Mouse (Mus musculus) limb, embryonic 14.5 days (tissue): ENCODE data around the gene Ccdc69. TPM values are rescaled to one million over a fixed set of nuclear protein-coding genes. Genes with fewer than 3 reads are reported as not detected.

Source experiments
- ATAC-seq: fragments of 200-750 bp; cut with Nextera tagmentation; 2 replicates; pipeline ENCODE4 v1.8.0; 2017; ENCODE audit warnings: low read depth, moderate number of reproducible peaks, moderate TSS enrichment; ENCODE audit not compliant: low FRiP score
- DNase-seq: peaks from one replicate; pipeline ENCODE4 v3.0.0-alpha.2; 2015; ENCODE audit warnings: low spot score
- H3K27ac ChIP-seq: fragments of 300-500 bp; sonication (generic); replicated peaks from 2 replicates; pipeline ENCODE4 v1.5.1; 2014; ENCODE audit warnings: low read depth, mild to moderate bottlenecking, low read length, moderate library complexity, mixed read lengths
- H3K27me3 ChIP-seq: fragments of 300-500 bp; sonication (generic); 2 replicates; pipeline ENCODE4 v1.6.1; 2014; ENCODE audit warnings: low read length, mixed read lengths; ENCODE audit not compliant: control insufficient read depth, insufficient read depth
- H3K36me3 ChIP-seq: fragments of 300-500 bp; sonication (generic); 2 replicates; pipeline ENCODE4 v1.6.1; 2014; ENCODE audit warnings: mild to moderate bottlenecking, low read length, moderate library complexity, mixed read lengths; ENCODE audit not compliant: control insufficient read depth, insufficient read depth
- H3K4me1 ChIP-seq: fragments of 300-500 bp; sonication (generic); 2 replicates; pipeline ENCODE4 v1.6.1; 2014; ENCODE audit warnings: antibody characterized with exemption, low read length, mixed read lengths; ENCODE audit not compliant: control insufficient read depth, insufficient read depth
- H3K4me2 ChIP-seq: fragments of 300-500 bp; sonication (generic); replicated peaks from 2 replicates; pipeline ENCODE4 v1.6.1; 2014; ENCODE audit warnings: low read depth, mild to moderate bottlenecking, low read length, moderate library complexity; ENCODE audit not compliant: severe bottlenecking
- H3K4me3 ChIP-seq: fragments of 300-500 bp; sonication (generic); replicated peaks from 2 replicates; pipeline ENCODE4 v1.5.1; 2014; ENCODE audit warnings: low read length
- H3K9ac ChIP-seq: fragments of 300-500 bp; sonication (generic); 2 replicates; pipeline ENCODE4 v1.6.1; 2014; ENCODE audit warnings: mild to moderate bottlenecking, low read depth, low read length, moderate library complexity; ENCODE audit not compliant: severe bottlenecking
- H3K9me3 ChIP-seq: fragments of 300-500 bp; sonication (generic); 2 replicates; pipeline ENCODE4 v1.6.1; 2016; ENCODE audit warnings: low read length; ENCODE audit not compliant: control insufficient read depth
- POLR2A ChIP-seq: fragments of 200-500 bp; IDR thresholded peaks from 2 replicates; pipeline ENCODE4 v1.8.0; 2012; ENCODE audit warnings: inconsistent platforms, mild to moderate bottlenecking, moderate library complexity, borderline replicate concordance; ENCODE audit not compliant: insufficient read depth, insufficient read length; ENCODE audit errors: extremely low read depth
- WGBS: fragments of 180-500 bp; shearing (Covaris S2); extraction: QIAGEN DNeasy Blood & Tissue Kit; methylation state at CpG from one replicate; pipeline ENCODE4 v1.1.7; 2014; 5-methylcytosine and 5-hydroxymethylcytosine counted together
- polyA plus RNA-seq, 2 experiments: library from polyadenylated mRNA; depleted of rRNA in 1 of 2; stranded (reverse) in 1 of 2; unstranded in 1 of 2; fragments of >200 nt; fragmentation: Nextera tagmentation in 1 of 2; extraction: Ambion mirVana in 1 of 2; gene quantifications; 2 replicates each; pipeline versions ENCODE4 v1.2.1 to v1.2.3; 2012 to 2014

The Ccdc69 gene
- polyA plus RNA-seq, 2 experiments, result 1.1 to 1.6 TPM

- H3K4me3 ChIP-seq, result peak overlapping the region; percentile 90
- peaks cover 40% of the 10 kb centered on the region for H3K4me1 ChIP-seq
- DNase-seq, result peak; percentile 44
- H3K4me2 ChIP-seq, result peak overlapping the region; percentile 86
- WGBS, result 15% methylated on average over 1 of the region's 4 CpGs
- no peaks in the 10 kb centered on the region for H3K27me3 ChIP-seq
- peak; percentile 45; the same call in 1 of the 2 replicates for ATAC-seq
- no peaks in the 10 kb centered on the region for H3K9me3 ChIP-seq
- H3K9ac ChIP-seq, result peak overlapping the region; percentile 82
- 0 out of 2 replicates have a peak, but pooled peaks cover 3% of the 10 kb centered on the region for H3K36me3 ChIP-seq
- no peak for TF ChIP-seq POLR2A
- H3K27ac ChIP-seq, result peak overlapping the region; percentile 67
Measured at GRCm38 (mm10) chr11:55031991-55032280, 46.0 kb downstream of the Ccdc69 start.

- peak; percentile 56; the same call in 1 of the 2 replicates for ATAC-seq
- peak overlapping the region; percentile 90 for H3K4me3 ChIP-seq
- no peak for TF ChIP-seq POLR2A
- H3K27me3 ChIP-seq, result no peaks in the 10 kb centered on the region
- H3K27ac ChIP-seq, result peak overlapping the region; percentile 67; the same call in 1 of the 2 replicates
- H3K9me3 ChIP-seq, result no peaks in the 10 kb centered on the region
- H3K4me2 ChIP-seq, result peak overlapping the region; percentile 86
- H3K36me3 ChIP-seq, result peaks cover 7% of the 10 kb centered on the region
- peak overlapping the region; percentile 82 for H3K9ac ChIP-seq
- WGBS, result 51% methylated on average over 10 of the region's 10 CpGs
- H3K4me1 ChIP-seq, result peaks cover 44% of the 10 kb centered on the region
- DNase-seq, result peak; percentile 54
Measured at GRCm38 (mm10) chr11:55031211-55031990, 46.5 kb downstream of the Ccdc69 start.

- no peaks in the 10 kb centered on the region for H3K27me3 ChIP-seq
- WGBS, result 53% methylated on average over 2 of the region's 2 CpGs
- H3K36me3 ChIP-seq, result peaks cover 15% of the 10 kb centered on the region
- H3K27ac ChIP-seq, result no peak overlapping the region
- no peak overlapping the region for H3K4me2 ChIP-seq
- no peak overlapping the region for H3K9ac ChIP-seq
- peaks cover 72% of the 10 kb centered on the region for H3K4me1 ChIP-seq
- no peak for ATAC-seq
- DNase-seq, result no peak
- no peak overlapping the region for H3K4me3 ChIP-seq
- H3K9me3 ChIP-seq, result no peaks in the 10 kb centered on the region
- TF ChIP-seq POLR2A, result no peak
Measured at GRCm38 (mm10) chr11:55028509-55028908, 49.4 kb downstream of the Ccdc69 start.

GRCm38 (mm10) chr11:55027204-55027855 lies 50.6 kb downstream of the Ccdc69 start:
- DNase-seq (peak; percentile 58), ATAC-seq (no peak)
- no peak overlapping the region for H3K9ac ChIP-seq
- H3K27me3 ChIP-seq, result no peaks in the 10 kb centered on the region
- H3K36me3 ChIP-seq, result peaks cover 15% of the 10 kb centered on the region
- H3K4me1 ChIP-seq, result peaks cover 84% of the 10 kb centered on the region
- H3K4me2 ChIP-seq, result no peak overlapping the region
- peak overlapping the region; percentile 49; the same call in 1 of the 2 replicates for H3K27ac ChIP-seq
- WGBS, result 69% methylated on average over 2 of the region's 2 CpGs
- no peaks in the 10 kb centered on the region for H3K9me3 ChIP-seq
- no peak for TF ChIP-seq POLR2A
- H3K4me3 ChIP-seq, result no peak overlapping the region

GRCm38 (mm10) chr11:55025896-55026295 lies 52.0 kb downstream of the Ccdc69 start:
- H3K36me3 ChIP-seq, result peaks cover 23% of the 10 kb centered on the region
- ATAC-seq (no peak), DNase-seq (no peak)
- 70% methylated on average over 4 of the region's 4 CpGs for WGBS
- no peak overlapping the region for H3K4me2 ChIP-seq
- no peaks in the 10 kb centered on the region for H3K9me3 ChIP-seq
- H3K9ac ChIP-seq, result no peak overlapping the region
- H3K4me3 ChIP-seq, result no peak overlapping the region
- H3K4me1 ChIP-seq, result peaks cover 81% of the 10 kb centered on the region
- H3K27me3 ChIP-seq, result no peaks in the 10 kb centered on the region
- no peak for TF ChIP-seq POLR2A
- 0 out of 2 replicates have a peak overlapping the region, but pooled peaks have one; percentile 56 for H3K27ac ChIP-seq
